Mouse (Mus musculus) liver, embryonic 14.5 days (tissue): ENCODE data around the gene Adamts18. TPM values are rescaled to one million over a fixed set of nuclear protein-coding genes. Genes with fewer than 3 reads are reported as not detected.

Source experiments
- ATAC-seq: fragments of 200-750 bp; cut with Nextera tagmentation; 2 replicates; pipeline ENCODE4 v1.8.0; 2017; ENCODE audit warnings: moderate number of reproducible peaks, mild to moderate bottlenecking, moderate library complexity; ENCODE audit not compliant: insufficient read depth
- DNase-seq, 3 experiments: peaks; one replicate each; pipeline ENCODE4 v3.0.0-alpha.2; 2012 to 2013; ENCODE audit warnings: low read depth in 3 of 3, low spot score in 3 of 3
- H3K27ac ChIP-seq: fragments of 300-500 bp; sonication (generic); 2 replicates; pipeline ENCODE4 v1.5.1; 2014; ENCODE audit warnings: moderate library complexity, mild to moderate bottlenecking, control low read depth, inconsistent platforms
- H3K27me3 ChIP-seq: fragments of 300-500 bp; sonication (generic); 2 replicates; pipeline ENCODE4 v1.6.1; 2014; ENCODE audit warnings: mild to moderate bottlenecking, low read length, moderate library complexity; ENCODE audit not compliant: control insufficient read depth, insufficient read depth
- H3K36me3 ChIP-seq: fragments of 300-500 bp; sonication (generic); replicated peaks from 2 replicates; pipeline ENCODE4 v1.6.1; 2014; ENCODE audit warnings: low read depth; ENCODE audit not compliant: control insufficient read depth, insufficient read depth
- H3K4me1 ChIP-seq, 2 experiments: fragments of 200-500 bp in 1 of 2; fragments of 300-500 bp in 1 of 2; sonication (generic) in 1 of 2; replicated peaks; 2 replicates each; pipeline ENCODE4 v1.6.1; 2012 to 2014; ENCODE audit warnings: antibody characterized with exemption in 1 of 2, inconsistent platforms in 1 of 2, low read length in 1 of 2; ENCODE audit not compliant: control insufficient read depth in 2 of 2, insufficient read depth in 2 of 2
- H3K4me2 ChIP-seq: fragments of 300-500 bp; sonication (generic); 2 replicates; pipeline ENCODE4 v1.6.1; 2014; ENCODE audit warnings: low read depth, mild to moderate bottlenecking, control low read depth, moderate library complexity
- H3K4me3 ChIP-seq, 2 experiments: fragments of 200-500 bp in 1 of 2; fragments of 300-500 bp in 1 of 2; sonication (generic) in 1 of 2; 2 replicates each; pipeline ENCODE4 v1.5.1; 2012 to 2014; ENCODE audit warnings: low read depth in 2 of 2, low read length in 2 of 2, mild to moderate bottlenecking in 2 of 2, control low read depth in 1 of 2, inconsistent platforms in 1 of 2, moderate library complexity in 1 of 2; ENCODE audit not compliant: insufficient read depth in 1 of 2
- H3K9ac ChIP-seq: fragments of 300-500 bp; sonication (generic); replicated peaks from 2 replicates; pipeline ENCODE4 v1.6.1; 2014; ENCODE audit warnings: mild to moderate bottlenecking, control low read depth, moderate library complexity
- H3K9me3 ChIP-seq: fragments of 300-500 bp; sonication (generic); 2 replicates; pipeline ENCODE4 v1.6.1; 2016; ENCODE audit warnings: low read length, mixed read lengths; ENCODE audit not compliant: control insufficient read depth
- CTCF ChIP-seq: IDR thresholded peaks from 2 replicates; pipeline ENCODE4 v1.5.1; 2016; ENCODE audit warnings: antibody characterized with exemption, low read depth, control low read depth
- EP300 ChIP-seq: IDR thresholded peaks from 2 replicates; pipeline ENCODE4 v1.6.1; 2016; ENCODE audit warnings: antibody characterized with exemption, low read depth
- WGBS: fragments of 180-500 bp; shearing (Covaris S2); extraction: QIAGEN DNeasy Blood & Tissue Kit; methylation state at CpG from one replicate; pipeline ENCODE4 v1.1.7; 2014; ENCODE audit not compliant: insufficient replicate concordance; 5-methylcytosine and 5-hydroxymethylcytosine counted together
- polyA plus RNA-seq, 2 experiments: library from polyadenylated mRNA; depleted of rRNA in 1 of 2; stranded (reverse) in 1 of 2; unstranded in 1 of 2; fragments of >200 nt; fragmentation: Nextera tagmentation in 1 of 2; extraction: Ambion mirVana in 1 of 2; gene quantifications; 2 replicates each; pipeline versions ENCODE4 v1.2.1 to v1.2.3; 2012 to 2014

Gene Adamts18
- polyA plus RNA-seq, 2 experiments = 0.04 to 0.06 TPM

GRCm38 (mm10) chr8:113765121-113765520 lies 83.4 kb downstream of the Adamts18 start:
- no peaks in the 10 kb centered on the region for H3K4me1 ChIP-seq
- ATAC-seq (no peak), DNase-seq (no peak)
- no peaks in the 10 kb centered on the region for H3K9me3 ChIP-seq
- H3K4me3 ChIP-seq = no peak overlapping the region
- no peak overlapping the region for H3K4me2 ChIP-seq
- no peak for TF ChIP-seq EP300
- TF ChIP-seq CTCF = no peak
- H3K9ac ChIP-seq = no peak overlapping the region
- no peak overlapping the region for H3K27ac ChIP-seq
- WGBS = 61% methylated on average over 4 of the region's 4 CpGs
- H3K27me3 ChIP-seq = no peaks in the 10 kb centered on the region
- H3K36me3 ChIP-seq = no peaks in the 10 kb centered on the region

- WGBS = 45% methylated on average over 10 of the region's 10 CpGs
Observed at GRCm38 (mm10) chr8:113763592-113764355, 84.8 kb downstream of the Adamts18 start.

GRCm38 (mm10) chr8:113762101-113762500 lies 86.4 kb downstream of the Adamts18 start:
- H3K9me3 ChIP-seq = no peaks in the 10 kb centered on the region
- ATAC-seq = no peak
- no peak for DNase-seq

More at GRCm38 (mm10) chr8:113763592-113764355, 84.8 kb downstream of the Adamts18 start:
- Histone ChIP-seq H3K4me3 (no peak overlapping the region), H3K9ac (no peak overlapping the region), H3K4me2 (no peak overlapping the region), H3K36me3 (no peaks in the 10 kb centered on the region), H3K27me3 (no peaks in the 10 kb centered on the region), H3K4me1 (no peaks in the 10 kb centered on the region), H3K9me3 (no peaks in the 10 kb centered on the region), H3K27ac (no peak overlapping the region)
- no peak for ATAC-seq
- DNase-seq = no peak
- TF ChIP-seq CTCF (no peak), EP300 (no peak)

GRCm38 (mm10) chr8:113755866-113756265 lies 92.7 kb downstream of the Adamts18 start:
- H3K9me3 ChIP-seq = no peaks in the 10 kb centered on the region
- H3K27ac ChIP-seq = no peak overlapping the region
- no peaks in the 10 kb centered on the region for H3K36me3 ChIP-seq
- H3K27me3 ChIP-seq = no peaks in the 10 kb centered on the region
- H3K4me2 ChIP-seq = no peak overlapping the region
- no peaks in the 10 kb centered on the region for H3K4me1 ChIP-seq
- no peak overlapping the region for H3K9ac ChIP-seq
- TF ChIP-seq EP300 = no peak
- TF ChIP-seq CTCF = no peak
- ATAC-seq = no peak
- WGBS = 54% methylated on average over 5 of the region's 5 CpGs
- no peak for DNase-seq
- no peak overlapping the region for H3K4me3 ChIP-seq

More at GRCm38 (mm10) chr8:113762101-113762500, 86.4 kb downstream of the Adamts18 start:
- Histone ChIP-seq H3K27me3 (no peaks in the 10 kb centered on the region), H3K4me2 (no peak overlapping the region), H3K27ac (no peak overlapping the region), H3K36me3 (no peaks in the 10 kb centered on the region), H3K4me3 (no peak overlapping the region), H3K4me1 (no peaks in the 10 kb centered on the region), H3K9ac (no peak overlapping the region)
- TF ChIP-seq EP300 (no peak), CTCF (no peak)
- WGBS = 59% methylated on average over 6 of the region's 6 CpGs

- no peaks in the 10 kb centered on the region for H3K27me3 ChIP-seq
- 56% methylated on average over 2 of the region's 2 CpGs for WGBS
- ATAC-seq (no peak), DNase-seq (no peak)
- no peak overlapping the region for H3K4me3 ChIP-seq
- no peak for TF ChIP-seq EP300
- no peak for TF ChIP-seq CTCF
- H3K4me1 ChIP-seq = no peaks in the 10 kb centered on the region
- no peaks in the 10 kb centered on the region for H3K9me3 ChIP-seq
- H3K27ac ChIP-seq = no peak overlapping the region
- no peak overlapping the region for H3K4me2 ChIP-seq
- H3K9ac ChIP-seq = no peak overlapping the region
- no peaks in the 10 kb centered on the region for H3K36me3 ChIP-seq
Observed at GRCm38 (mm10) chr8:113753153-113753552, 95.4 kb downstream of the Adamts18 start.
